Mouse (Mus musculus): ENCODE data around the gene Mrpl12. TPM values are rescaled to one million over a fixed set of nuclear protein-coding genes. Genes with fewer than 3 reads are reported as not detected.

Gene Mrpl12
- polyA plus RNA-seq, 1 experiment: 282 TPM

DNA sequence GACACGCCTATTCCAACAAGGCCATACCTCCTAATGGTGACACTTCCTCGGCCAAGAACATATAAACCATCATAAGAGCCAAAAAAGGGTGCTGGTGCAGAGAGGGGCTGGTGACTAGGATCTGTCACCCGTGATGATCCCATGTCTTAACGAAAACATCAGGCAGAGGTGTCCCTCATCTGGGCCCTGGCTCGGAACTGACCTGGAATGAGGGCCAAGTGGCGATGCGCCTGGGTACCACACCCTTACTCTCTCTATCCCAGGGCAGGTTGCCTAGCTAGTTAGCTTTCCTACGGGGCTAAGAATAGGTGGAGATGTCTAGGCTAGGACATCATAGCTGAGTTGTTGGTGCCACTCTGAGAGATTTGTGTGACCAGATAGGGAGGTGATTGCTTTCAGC, 49.7 kb downstream of the Mrpl12 start:
- no peak for DNase-seq
- TF ChIP-seq CTCF (conservative IDR thresholded peaks at IDR 0.05; ENCODE audit: insufficient read depth, insufficient read length, low read depth, low read length): no peak
- TF ChIP-seq POLR2A (IDR thresholded peaks at IDR 0.05; ENCODE audit: low read depth, low read length): no peak
- Histone ChIP-seq H3K27me3 (replicated peaks; ENCODE audit: control insufficient read depth, insufficient read depth, low read length) (0 out of 2 replicates have a peak, but pooled peaks cover 2% of the 10 kb centered on the region), H3K4me3 (ENCODE audit: insufficient read depth, low read depth, low read length) (no peak overlapping the region), H3K27ac (ENCODE audit: insufficient read depth, low read depth, low read length) (no peak overlapping the region), H3K4me1 (ENCODE audit: control insufficient read depth, insufficient read depth, low read length) (peaks cover 15% of the 10 kb centered on the region), H3K36me3 (ENCODE audit: control insufficient read depth, insufficient read depth, low read length) (no peaks in the 10 kb centered on the region)
- WGBS: 87% methylated on average over 8 of the region's 8 CpGs

DNA sequence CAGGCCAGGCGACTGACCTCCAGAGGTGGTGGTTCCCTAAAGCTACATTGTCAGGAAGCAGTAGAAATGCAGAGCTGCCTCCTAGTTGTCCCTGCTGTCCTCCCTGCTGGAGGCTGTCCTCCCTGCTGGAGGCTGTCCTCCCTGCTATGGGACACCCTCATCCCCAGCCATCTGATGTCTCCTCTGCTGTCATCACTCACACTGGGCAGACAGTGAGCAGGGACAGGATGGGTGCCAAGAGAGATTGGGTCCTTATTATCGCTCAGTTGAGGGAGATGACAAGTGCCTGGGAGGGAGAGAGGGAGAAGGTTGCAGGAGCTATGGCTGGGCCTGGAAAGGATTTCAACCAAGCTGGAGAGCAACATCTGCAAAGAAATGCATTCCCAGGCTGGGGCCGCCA, 50.7 kb downstream of the Mrpl12 start:
- no peaks in the 10 kb centered on the region for H3K36me3 ChIP-seq (ENCODE audit: control insufficient read depth, insufficient read depth, low read length)
- no peak overlapping the region for H3K27ac ChIP-seq (ENCODE audit: insufficient read depth, low read depth, low read length)
- H3K4me3 ChIP-seq (ENCODE audit: insufficient read depth, low read depth, low read length): no peak overlapping the region
- TF ChIP-seq CTCF (conservative IDR thresholded peaks at IDR 0.05; ENCODE audit: insufficient read depth, insufficient read length, low read depth, low read length): no peak
- TF ChIP-seq POLR2A (IDR thresholded peaks at IDR 0.05; ENCODE audit: low read depth, low read length): no peak
- 0 out of 2 replicates have a peak, but pooled peaks cover 2% of the 10 kb centered on the region for H3K27me3 ChIP-seq (replicated peaks; ENCODE audit: control insufficient read depth, insufficient read depth, low read length)
- peaks cover 19% of the 10 kb centered on the region for H3K4me1 ChIP-seq (ENCODE audit: control insufficient read depth, insufficient read depth, low read length)
- DNase-seq: no peak
- WGBS: 79% methylated on average over 3 of the region's 3 CpGs

DNA sequence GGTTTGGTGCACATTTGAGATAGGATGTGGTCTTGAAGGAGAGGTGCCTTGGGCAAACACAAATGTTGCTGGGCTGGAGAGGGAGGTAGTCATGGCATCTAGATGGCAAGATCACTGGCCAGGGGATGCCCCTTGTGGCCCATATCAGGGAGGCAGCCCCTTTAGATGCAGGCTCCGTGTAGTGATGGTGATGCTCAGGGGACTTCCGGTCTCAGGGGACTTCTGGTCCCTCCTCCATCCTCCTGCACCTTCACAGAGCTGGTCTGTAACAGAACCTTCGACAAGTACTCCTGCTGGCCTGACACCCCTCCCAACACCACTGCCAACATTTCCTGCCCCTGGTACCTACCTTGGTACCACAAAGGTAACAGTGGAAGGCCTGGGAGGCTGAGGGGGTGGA, 51.4 kb downstream of the Mrpl12 start:
- H3K27me3 ChIP-seq (replicated peaks; ENCODE audit: control insufficient read depth, insufficient read depth, low read length): 0 out of 2 replicates have a peak, but pooled peaks cover 1% of the 10 kb centered on the region
- no peaks in the 10 kb centered on the region for H3K36me3 ChIP-seq (ENCODE audit: control insufficient read depth, insufficient read depth, low read length)
- H3K4me3 ChIP-seq (ENCODE audit: insufficient read depth, low read depth, low read length): no peak overlapping the region
- peaks cover 22% of the 10 kb centered on the region for H3K4me1 ChIP-seq (ENCODE audit: control insufficient read depth, insufficient read depth, low read length)
- no peak for DNase-seq
- no peak for TF ChIP-seq CTCF (conservative IDR thresholded peaks at IDR 0.05; ENCODE audit: insufficient read depth, insufficient read length, low read depth, low read length)
- no peak for TF ChIP-seq POLR2A (IDR thresholded peaks at IDR 0.05; ENCODE audit: low read depth, low read length)
- no peak overlapping the region for H3K27ac ChIP-seq (ENCODE audit: insufficient read depth, low read depth, low read length)
- WGBS: 74% methylated on average over 3 of the region's 3 CpGs

DNA sequence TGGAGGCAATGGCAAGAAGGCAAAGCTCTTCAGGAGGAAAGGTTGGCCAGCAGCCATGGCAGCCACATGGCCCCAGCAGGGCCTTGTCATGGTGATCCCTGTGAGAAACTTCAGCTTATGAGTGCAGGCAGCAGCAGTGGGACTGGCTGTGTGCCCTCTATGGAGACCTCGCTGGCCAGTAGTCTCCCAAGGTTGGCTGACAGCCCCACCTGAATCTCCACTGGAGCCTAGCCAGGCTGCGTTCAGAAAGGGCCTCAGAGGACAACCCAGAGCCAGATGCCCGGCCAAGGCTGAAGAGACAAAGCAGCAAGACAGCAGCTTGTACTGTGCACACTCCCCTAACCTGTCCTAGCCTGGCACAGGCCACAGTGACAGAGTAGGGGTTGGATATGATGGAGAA, 54.1 kb downstream of the Mrpl12 start:
- 25% methylated on average over 3 of the region's 3 CpGs for WGBS
- H3K27ac ChIP-seq (ENCODE audit: insufficient read depth, low read depth, low read length): peak overlapping the region; percentile 89
- no peaks in the 10 kb centered on the region for H3K36me3 ChIP-seq (ENCODE audit: control insufficient read depth, insufficient read depth, low read length)
- no peak overlapping the region for H3K4me3 ChIP-seq (ENCODE audit: insufficient read depth, low read depth, low read length)
- peak; percentile 93 for DNase-seq
- H3K27me3 ChIP-seq (replicated peaks; ENCODE audit: control insufficient read depth, insufficient read depth, low read length): no peaks in the 10 kb centered on the region
- H3K4me1 ChIP-seq (ENCODE audit: control insufficient read depth, insufficient read depth, low read length): peaks cover 21% of the 10 kb centered on the region
- no peak for TF ChIP-seq POLR2A (IDR thresholded peaks at IDR 0.05; ENCODE audit: low read depth, low read length)
- no peak for TF ChIP-seq CTCF (conservative IDR thresholded peaks at IDR 0.05; ENCODE audit: insufficient read depth, insufficient read length, low read depth, low read length)

Other genes starting within 250 kb of the Mrpl12 start
- 828 and 981 TPM in 2 replicates for gene Actg1, start 136.1 kb upstream of the Mrpl12 start, polyA plus RNA-seq (2012; rRNA removed)
- 0.16 and 0.19 TPM in 2 replicates for gene Fscn2, start 123.1 kb upstream of the Mrpl12 start, polyA plus RNA-seq (2012; rRNA removed)
- gene Faap100, start 105.8 kb upstream of the Mrpl12 start, polyA plus RNA-seq (2012; rRNA removed): 30.3 and 45.1 TPM in 2 replicates
- gene Nploc4, start 46.9 kb upstream of the Mrpl12 start, polyA plus RNA-seq (2012; rRNA removed): 39.5 and 45.4 TPM in 2 replicates
- 0.05 and 0.48 TPM in 2 replicates for gene Tspan10, start 42.0 kb upstream of the Mrpl12 start, polyA plus RNA-seq (2012; rRNA removed)
- gene Pde6g, start 31.1 kb upstream of the Mrpl12 start, polyA plus RNA-seq (2012; rRNA removed): 1.8 TPM in 2 replicates
- gene Oxld1, start 26.5 kb upstream of the Mrpl12 start, polyA plus RNA-seq (2012; rRNA removed): 48.6 and 49.3 TPM in 2 replicates
- gene Ccdc137, start 26.5 kb upstream of the Mrpl12 start, polyA plus RNA-seq (2012; rRNA removed): 14.8 and 15.1 TPM in 2 replicates
- 21.1 and 23.8 TPM in 2 replicates for gene Arl16, start 17.0 kb upstream of the Mrpl12 start, polyA plus RNA-seq (2012; rRNA removed)
- gene Slc25a10, start 7.2 kb downstream of the Mrpl12 start, polyA plus RNA-seq (2012; rRNA removed): 751 and 939 TPM in 2 replicates
- 52.8 and 77.3 TPM in 2 replicates for gene Gcgr, start 46.1 kb downstream of the Mrpl12 start, polyA plus RNA-seq (2012; rRNA removed)
- 129 and 131 TPM in 2 replicates for gene Mcrip1, start 65.1 kb downstream of the Mrpl12 start, polyA plus RNA-seq (2012; rRNA removed)
- 9.5 TPM in 1 of 2 replicates, not detected in the other for gene Ppp1r27, start 66.5 kb downstream of the Mrpl12 start, polyA plus RNA-seq (2012; rRNA removed)
- 323 and 342 TPM in 2 replicates for gene P4hb, start 88.6 kb downstream of the Mrpl12 start, polyA plus RNA-seq (2012; rRNA removed)
- 543 and 613 TPM in 2 replicates for gene Arhgdia, start 97.0 kb downstream of the Mrpl12 start, polyA plus RNA-seq (2012; rRNA removed)
- gene Alyref, start 113.8 kb downstream of the Mrpl12 start, polyA plus RNA-seq (2012; rRNA removed): 18.8 and 29.0 TPM in 2 replicates
- 137 and 143 TPM in 2 replicates for gene Anapc11, start 113.8 kb downstream of the Mrpl12 start, polyA plus RNA-seq (2012; rRNA removed)
- gene Npb, start 123.9 kb downstream of the Mrpl12 start, polyA plus RNA-seq (2012; rRNA removed): 7.7 and 12.9 TPM in 2 replicates
- gene Pcyt2, start 133.3 kb downstream of the Mrpl12 start, polyA plus RNA-seq (2012; rRNA removed): 432 and 566 TPM in 2 replicates
- gene Sirt7, start 140.6 kb downstream of the Mrpl12 start, polyA plus RNA-seq (2012; rRNA removed): 72.2 and 76.8 TPM in 2 replicates
- gene Mafg, start 149.0 kb downstream of the Mrpl12 start, polyA plus RNA-seq (2012; rRNA removed): 62.2 and 66.1 TPM in 2 replicates
- 1.0 and 1.5 TPM in 2 replicates for gene Pycr1, start 159.2 kb downstream of the Mrpl12 start, polyA plus RNA-seq (2012; rRNA removed)
- 0.27 and 1.0 TPM in 2 replicates for gene Myadml2, start 163.5 kb downstream of the Mrpl12 start, polyA plus RNA-seq (2012; rRNA removed)
- gene Notum, start 176.6 kb downstream of the Mrpl12 start, polyA plus RNA-seq (2012; rRNA removed): 25.5 and 26.1 TPM in 2 replicates
- 105 and 106 TPM in 2 replicates for gene Aspscr1, start 188.4 kb downstream of the Mrpl12 start, polyA plus RNA-seq (2012; rRNA removed)
- 157 and 166 TPM in 2 replicates for gene Cenpx, start 229.1 kb downstream of the Mrpl12 start, polyA plus RNA-seq (2012; rRNA removed)
- gene Lrrc45, start 229.3 kb downstream of the Mrpl12 start, polyA plus RNA-seq (2012; rRNA removed): 17.5 and 19.5 TPM in 2 replicates
- 14.5 and 17.0 TPM in 2 replicates for gene Rac3, start 236.9 kb downstream of the Mrpl12 start, polyA plus RNA-seq (2012; rRNA removed)
- gene Dcxr, start 242.7 kb downstream of the Mrpl12 start, polyA plus RNA-seq (2012; rRNA removed): 910 and 990 TPM in 2 replicates
- gene Cbr2, start 247.5 kb downstream of the Mrpl12 start, polyA plus RNA-seq (2012; rRNA removed): 31.3 and 45.3 TPM in 2 replicates

Measured in kidney, adult 2 months (tissue).